ENCODE assay signal across 11 mouse cellular contexts in the genomic region with DNA sequence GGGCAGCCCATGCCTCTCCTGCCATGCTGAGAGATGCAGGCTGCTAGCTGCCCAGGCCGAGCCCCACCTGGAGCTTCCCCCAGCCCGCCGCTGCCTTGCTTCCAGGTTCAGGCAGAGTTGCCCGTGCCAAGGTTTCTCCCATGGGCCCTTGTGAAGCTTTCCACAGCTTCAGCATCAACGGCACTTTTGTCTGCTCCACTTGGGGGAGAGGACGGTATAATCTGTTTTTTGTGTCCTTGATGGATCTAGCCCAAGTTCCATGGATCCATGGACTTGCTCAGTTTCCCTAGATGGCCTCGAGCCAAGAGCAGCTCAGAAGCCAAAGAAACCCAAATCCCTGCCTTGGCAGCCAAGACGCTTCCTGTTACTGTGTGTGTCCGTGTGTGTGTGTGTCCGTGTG. TPM values are rescaled to one million over a fixed set of nuclear protein-coding genes. Genes with fewer than 3 reads are reported as not detected.
DNase-seq lines count a peak whose midpoint lies in the region; ATAC-seq lines count a peak whose summit lies in the region.
"Had no signal": no experiment of that assay in that cellular context is flagged by ENCODE, and none has a peak within 500 bp of the region (broad histone marks: within the 10 kb centered on the region; RNA-seq: fewer than 3 reads in every experiment).

No protein-coding gene starts in this region.

- H3K36me3 ChIP-seq in heart, embryonic 11.5 days (ENCODE audit: control insufficient read depth, insufficient read depth, low read length), result no peaks in the 10 kb centered on the region
- H3K36me3 ChIP-seq in limb, embryonic 12.5 days, result no peaks in the 10 kb centered on the region
- no peaks in the 10 kb centered on the region for H3K36me3 ChIP-seq in limb, embryonic 10.5 days
- no peaks in the 10 kb centered on the region for H3K36me3 ChIP-seq in embryonic facial prominence, embryonic 14.5 days (ENCODE audit: control insufficient read depth, insufficient read depth, low read length)
- no peaks in the 10 kb centered on the region for H3K36me3 ChIP-seq in limb, embryonic 15.5 days
- H3K36me3 ChIP-seq: forebrain, embryonic 10.5 days; neural tube, embryonic 12.5 days had no signal

- H3K9me3 ChIP-seq in heart, embryonic 11.5 days (replicated peaks; ENCODE audit: control insufficient read depth, low read length), result no peaks in the 10 kb centered on the region
- H3K9me3 ChIP-seq in limb, embryonic 12.5 days, result no peaks in the 10 kb centered on the region
- H3K9me3 ChIP-seq in limb, embryonic 10.5 days (replicated peaks), result no peaks in the 10 kb centered on the region
- H3K9me3 ChIP-seq in embryonic facial prominence, embryonic 14.5 days (ENCODE audit: control insufficient read depth, low read length), result no peaks in the 10 kb centered on the region
- no peaks in the 10 kb centered on the region for H3K9me3 ChIP-seq in limb, embryonic 15.5 days
- H3K9me3 ChIP-seq: forebrain, embryonic 10.5 days; neural tube, embryonic 12.5 days had no signal

- no peak overlapping the region for H3K27ac ChIP-seq in heart, embryonic 11.5 days (ENCODE audit: low read depth, low read length)
- no peak overlapping the region for H3K27ac ChIP-seq in limb, embryonic 12.5 days
- no peak overlapping the region for H3K27ac ChIP-seq in limb, embryonic 10.5 days
- H3K27ac ChIP-seq in embryonic facial prominence, embryonic 14.5 days (replicated peaks; ENCODE audit: low read depth, low read length), result peak overlapping the region; percentile 45
- H3K27ac ChIP-seq in limb, embryonic 15.5 days, result peak overlapping the region; percentile 71; the same call in 1 of the 2 replicates
- H3K27ac ChIP-seq: forebrain, embryonic 10.5 days; neural tube, embryonic 12.5 days had no signal

- H3K4me3 ChIP-seq in heart, embryonic 11.5 days (ENCODE audit: low read depth, low read length), result no peak overlapping the region
- no peak overlapping the region for H3K4me3 ChIP-seq in limb, embryonic 12.5 days (replicated peaks)
- H3K4me3 ChIP-seq in limb, embryonic 10.5 days, result no peak overlapping the region
- H3K4me3 ChIP-seq in embryonic facial prominence, embryonic 14.5 days (ENCODE audit: low read depth, low read length), result no peak overlapping the region
- H3K4me3 ChIP-seq in limb, embryonic 15.5 days, result no peak overlapping the region
- H3K4me3 ChIP-seq: forebrain, embryonic 10.5 days; neural tube, embryonic 12.5 days had no signal

- H3K9ac ChIP-seq in heart, embryonic 11.5 days (ENCODE audit: low read depth, low read length), result no peak overlapping the region
- H3K9ac ChIP-seq in limb, embryonic 12.5 days (replicated peaks), result 0 out of 2 replicates have a peak overlapping the region, but pooled peaks have one; percentile 8
- H3K9ac ChIP-seq in embryonic facial prominence, embryonic 14.5 days (ENCODE audit: low read depth, low read length), result no peak overlapping the region
- no peak overlapping the region for H3K9ac ChIP-seq in limb, embryonic 15.5 days
- H3K9ac ChIP-seq: neural tube, embryonic 12.5 days had no signal

- no peak overlapping the region for H3K4me2 ChIP-seq in heart, embryonic 11.5 days
- H3K4me2 ChIP-seq in limb, embryonic 12.5 days, result no peak overlapping the region
- peak overlapping the region; percentile 13; the same call in 1 of the 2 replicates for H3K4me2 ChIP-seq in embryonic facial prominence, embryonic 14.5 days (ENCODE audit: low read depth, low read length)
- no peak overlapping the region for H3K4me2 ChIP-seq in limb, embryonic 15.5 days
- H3K4me2 ChIP-seq: neural tube, embryonic 12.5 days had no signal

- 64% methylated on average over 10 of the region's 10 CpGs for WGBS in heart, embryonic 11.5 days (ENCODE audit: insufficient replicate concordance)
- 87% methylated on average over 10 of the region's 10 CpGs for WGBS in limb, embryonic 12.5 days
- 90% methylated on average over 10 of the region's 10 CpGs for WGBS in limb, embryonic 10.5 days
- 48% methylated on average over 10 of the region's 10 CpGs for WGBS in embryonic facial prominence, embryonic 14.5 days
- WGBS in limb, embryonic 15.5 days, result 53% methylated on average over 10 of the region's 10 CpGs

- no peak for ATAC-seq in heart, embryonic 11.5 days (replicated peaks; ENCODE audit: insufficient number of reproducible peaks, low FRiP score, low TSS enrichment)
- ATAC-seq in limb, embryonic 12.5 days (ENCODE audit: insufficient number of reproducible peaks, insufficient read depth, low FRiP score, low TSS enrichment, low read depth), result no peak
- ATAC-seq in embryonic facial prominence, embryonic 14.5 days (ENCODE audit: low read depth), result peak; percentile 38; the same call in 1 of the 2 replicates
- ATAC-seq in limb, embryonic 15.5 days (ENCODE audit: insufficient number of reproducible peaks, low FRiP score, low TSS enrichment, low read depth), result peak; percentile 20; the same call in 1 of the 2 replicates

- peak; percentile 38 to 39 for DNase-seq in heart, adult 18-20 months
- DNase-seq in limb, embryonic 10.5 days (ENCODE audit: low spot score), result no peak
- DNase-seq in embryonic facial prominence, embryonic 14.5 days (ENCODE audit: low spot score), result peak; percentile 89
- no peak for DNase-seq in T-cell, adult 2 months (ENCODE audit: low spot score)
- DNase-seq in spleen, adult 18-20 months, result no peak
- DNase-seq: lung, postnatal 14 days had no signal

- peaks cover 7% of the 10 kb centered on the region for H3K4me1 ChIP-seq in heart, embryonic 11.5 days (ENCODE audit: control insufficient read depth, insufficient read depth, low read length)
- peaks cover 18% of the 10 kb centered on the region for H3K4me1 ChIP-seq in limb, embryonic 12.5 days (replicated peaks)
- peaks cover 19% of the 10 kb centered on the region for H3K4me1 ChIP-seq in limb, embryonic 10.5 days
- peaks cover 8% of the 10 kb centered on the region; the same call in 1 of the 2 replicates for H3K4me1 ChIP-seq in embryonic facial prominence, embryonic 14.5 days (ENCODE audit: control insufficient read depth, insufficient read depth, low read length)
- peaks cover 28% of the 10 kb centered on the region for H3K4me1 ChIP-seq in limb, embryonic 15.5 days

- H3K27me3 ChIP-seq in heart, embryonic 11.5 days (ENCODE audit: control insufficient read depth, insufficient read depth, low read length), result no peaks in the 10 kb centered on the region
- peaks cover 12% of the 10 kb centered on the region; the same call in 1 of the 2 replicates for H3K27me3 ChIP-seq in limb, embryonic 12.5 days
- no peaks in the 10 kb centered on the region for H3K27me3 ChIP-seq in limb, embryonic 10.5 days (ENCODE audit: low read depth, poor library complexity, severe bottlenecking)
- H3K27me3 ChIP-seq in embryonic facial prominence, embryonic 14.5 days (replicated peaks; ENCODE audit: control insufficient read depth, insufficient read depth, low read length), result no peaks in the 10 kb centered on the region
- H3K27me3 ChIP-seq in limb, embryonic 15.5 days, result no peaks in the 10 kb centered on the region
- H3K27me3 ChIP-seq: neural tube, embryonic 12.5 days had no signal

RNA-seq across cellular contexts. Expression of gene Psmd12, which starts 33.8 kb away (rescaled TPM):
- 10 to 100 TPM; 93.3 to 94.7 TPM for total RNA-seq in heart, adult 18-20 months (2021)
- 178 and 179 TPM in 2 replicates for polyA plus RNA-seq in heart, embryonic 11.5 days (2014; fragmentation: Nextera tagmentation; extraction: Ambion mirVana)
- polyA plus RNA-seq in limb, embryonic 12.5 days (2016; fragmentation: Nextera tagmentation; extraction: Ambion mirVana), result 186 and 196 TPM in 2 replicates
- 229 and 240 TPM in 2 replicates for polyA plus RNA-seq in limb, embryonic 10.5 days (2016; fragmentation: Nextera tagmentation; extraction: Ambion mirVana)
- polyA plus RNA-seq in embryonic facial prominence, embryonic 14.5 days (2014; fragmentation: Nextera tagmentation; extraction: Ambion mirVana), result 154 and 160 TPM in 2 replicates
- 157 and 165 TPM in 2 replicates for polyA plus RNA-seq in limb, embryonic 15.5 days (2015; fragmentation: Nextera tagmentation; extraction: Ambion mirVana)

RNA-seq across cellular contexts. Expression of gene Helz, which starts 34.7 kb away (rescaled TPM):
- total RNA-seq in heart, adult 18-20 months (2021), result 10 to 100 TPM; 23.8 to 26.8 TPM
- 18.1 and 20.1 TPM in 2 replicates for polyA plus RNA-seq in heart, embryonic 11.5 days (2014; fragmentation: Nextera tagmentation; extraction: Ambion mirVana)
- polyA plus RNA-seq in limb, embryonic 12.5 days (2016; fragmentation: Nextera tagmentation; extraction: Ambion mirVana), result 19.1 and 22.4 TPM in 2 replicates
- 23.7 and 24.8 TPM in 2 replicates for polyA plus RNA-seq in limb, embryonic 10.5 days (2016; fragmentation: Nextera tagmentation; extraction: Ambion mirVana)
- 21.7 and 22.0 TPM in 2 replicates for polyA plus RNA-seq in embryonic facial prominence, embryonic 14.5 days (2014; fragmentation: Nextera tagmentation; extraction: Ambion mirVana)
- 18.3 and 20.3 TPM in 2 replicates for polyA plus RNA-seq in limb, embryonic 15.5 days (2015; fragmentation: Nextera tagmentation; extraction: Ambion mirVana)

RNA-seq across cellular contexts. Expression of gene Pitpnc1, which starts 42.5 kb away (rescaled TPM):
- total RNA-seq in heart, adult 18-20 months (2021), result 10 to 100 TPM; 74.8 to 76.3 TPM
- polyA plus RNA-seq in heart, embryonic 11.5 days (2014; fragmentation: Nextera tagmentation; extraction: Ambion mirVana), result 9.7 and 10.9 TPM in 2 replicates
- 31.9 and 34.9 TPM in 2 replicates for polyA plus RNA-seq in limb, embryonic 12.5 days (2016; fragmentation: Nextera tagmentation; extraction: Ambion mirVana)
- 31.6 and 37.1 TPM in 2 replicates for polyA plus RNA-seq in limb, embryonic 10.5 days (2016; fragmentation: Nextera tagmentation; extraction: Ambion mirVana)
- 20.6 and 21.2 TPM in 2 replicates for polyA plus RNA-seq in embryonic facial prominence, embryonic 14.5 days (2014; fragmentation: Nextera tagmentation; extraction: Ambion mirVana)
- 22.7 and 25.2 TPM in 2 replicates for polyA plus RNA-seq in limb, embryonic 15.5 days (2015; fragmentation: Nextera tagmentation; extraction: Ambion mirVana)

Comparison
In these comparisons a context has a peak if more than half of its experiments do, and no peak if none do; other contexts are left out.
1. ATAC-seq: peak in embryonic facial prominence, embryonic 14.5 days (single experiment) and limb, embryonic 15.5 days (single experiment); none in heart, embryonic 11.5 days (single experiment) and limb, embryonic 12.5 days (single experiment).
2. H3K27ac ChIP-seq: peak in embryonic facial prominence, embryonic 14.5 days (single experiment) and limb, embryonic 15.5 days (single experiment); none in heart, embryonic 11.5 days (single experiment), limb, embryonic 12.5 days (single experiment) and limb, embryonic 10.5 days (single experiment).
3. DNase-seq: peak in heart, adult 18-20 months (2 of 2) and embryonic facial prominence, embryonic 14.5 days (single experiment); none in limb, embryonic 10.5 days (single experiment), T-cell, adult 2 months (single experiment) and spleen, adult 18-20 months (0 of 2).